Mouse (Mus musculus): Measurements from ENCODE around the gene Setd7.

DNA sequence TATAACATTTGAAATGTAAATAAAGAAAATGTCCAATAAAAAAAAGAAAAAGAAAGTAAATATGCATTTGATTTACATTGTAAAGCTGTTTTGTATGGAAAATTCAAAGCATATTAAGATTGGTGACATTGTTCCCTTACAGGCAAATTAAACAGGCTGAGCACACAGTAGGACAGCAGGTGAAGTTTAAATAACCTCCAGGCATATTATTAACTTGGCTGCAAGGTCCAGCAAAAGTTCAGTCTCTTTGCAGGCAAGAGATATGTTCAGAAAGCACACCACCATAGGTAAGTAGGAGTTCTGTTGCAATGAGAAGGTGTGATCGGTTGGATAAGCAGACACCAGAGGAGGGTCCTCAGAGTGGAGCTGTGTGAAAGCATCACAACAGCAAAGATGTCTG is 62.7 kb downstream of the Setd7 start:
- TF ChIP-seq CTCF (IDR thresholded peaks at IDR 0.05; ENCODE audit: control insufficient read depth, insufficient read depth, insufficient read length) (no peak), MYOD1 (IDR thresholded peaks at IDR 0.05; ENCODE audit: control insufficient read depth, insufficient read length, low read depth) (no peak)
